Mouse (Mus musculus): ENCODE results near the gene Olfr764-ps1. TPM values are rescaled to one million over a fixed set of nuclear protein-coding genes. Genes with fewer than 3 reads are reported as not detected.

Gene Olfr764-ps1
- not detected for total RNA-seq (2023)

GRCm38 (mm10) chr10:129039796-129040195, at the start of gene Olfr764-ps1:
TSS of gene Olfr764-ps1 (minus strand) at chr10:129039896.

GRCm38 (mm10) chr10:129082810-129083209, 43.1 kb upstream of the Olfr764-ps1 start, which contains the start of gene Olfr767:
TSS of gene Olfr767 (minus strand) at chr10:129082910.

GRCm38 (mm10) chr10:129068877-129069276, 29.2 kb upstream of the Olfr764-ps1 start, which contains the start of gene Olfr766-ps1:
TSS of gene Olfr766-ps1 (minus strand) at chr10:129068977.

GRCm38 (mm10) chr10:129049898-129050297, 10.2 kb upstream of the Olfr764-ps1 start, which contains the start of gene Olfr765:
TSS of gene Olfr765 (minus strand) at chr10:129049998.

GRCm38 (mm10) chr10:129010288-129010841, 29.3 kb downstream of the Olfr764-ps1 start, which contains the start of gene Olfr763:
TSS of gene Olfr763 (plus strand) at chr10:129010791.

GRCm38 (mm10) chr10:128989131-128989530, 50.6 kb downstream of the Olfr764-ps1 start, which contains the start of gene Olfr9:
TSS of gene Olfr9 (plus strand) at chr10:128989431.

Other genes with a start within 250 kb of the Olfr764-ps1 start
- gene Mmp19, start 249.0 kb downstream of the Olfr764-ps1 start, total RNA-seq (2023): 0.32 TPM
- 57.9 TPM for gene Dnajc14, start 235.8 kb downstream of the Olfr764-ps1 start, total RNA-seq (2023)
- gene Tmem198b, start 235.5 kb downstream of the Olfr764-ps1 start, total RNA-seq (2023): 6.4 TPM
- gene Sarnp, start 222.6 kb downstream of the Olfr764-ps1 start, total RNA-seq (2023): 50.3 TPM
- gene Ormdl2, start 218.3 kb downstream of the Olfr764-ps1 start, total RNA-seq (2023): 15.3 TPM
- 10.7 TPM for gene Gdf11, start 148.2 kb downstream of the Olfr764-ps1 start, total RNA-seq (2023)
- gene Cd63, start 138.9 kb downstream of the Olfr764-ps1 start, total RNA-seq (2023): 1.9 TPM
- 13.7 TPM for gene Rdh5, start 117.0 kb downstream of the Olfr764-ps1 start, total RNA-seq (2023)
- gene Bloc1s1, start 115.9 kb downstream of the Olfr764-ps1 start, total RNA-seq (2023): 53.3 TPM
- gene Itga7, start 106.1 kb downstream of the Olfr764-ps1 start, total RNA-seq (2023): 14.3 TPM
- gene Mettl7b, start 78.9 kb downstream of the Olfr764-ps1 start, total RNA-seq (2023): not detected
- 1.7 TPM for gene Olfr9, start 50.5 kb downstream of the Olfr764-ps1 start, total RNA-seq (2023)
- gene Olfr763, start 29.1 kb downstream of the Olfr764-ps1 start, total RNA-seq (2023): 0.23 TPM
- not detected for gene Olfr765, start 10.1 kb upstream of the Olfr764-ps1 start, total RNA-seq (2023)
- not detected for gene Olfr766-ps1, start 29.1 kb upstream of the Olfr764-ps1 start, total RNA-seq (2023)
- gene Olfr767, start 43.0 kb upstream of the Olfr764-ps1 start, total RNA-seq (2023): not detected
- gene Olfr768, start 59.5 kb upstream of the Olfr764-ps1 start, total RNA-seq (2023): not detected
- gene Olfr769, start 78.0 kb upstream of the Olfr764-ps1 start, total RNA-seq (2023): not detected
- not detected for gene Olfr770, start 99.1 kb upstream of the Olfr764-ps1 start, total RNA-seq (2023)
- not detected for gene Olfr771, start 124.9 kb upstream of the Olfr764-ps1 start, total RNA-seq (2023)
- not detected for gene Olfr772, start 138.0 kb upstream of the Olfr764-ps1 start, total RNA-seq (2023)
- not detected for gene Olfr773, start 147.5 kb upstream of the Olfr764-ps1 start, total RNA-seq (2023)
- not detected for gene Olfr774, start 196.3 kb upstream of the Olfr764-ps1 start, total RNA-seq (2023)
- gene Olfr775, start 208.5 kb upstream of the Olfr764-ps1 start, total RNA-seq (2023): not detected
- not detected for gene Olfr776, start 219.2 kb upstream of the Olfr764-ps1 start, total RNA-seq (2023)
- not detected for gene Olfr777, start 231.6 kb upstream of the Olfr764-ps1 start, total RNA-seq (2023)